Mouse (Mus musculus): ENCODE data around the gene Adh1. TPM values are rescaled to one million over a fixed set of nuclear protein-coding genes. Genes with fewer than 3 reads are reported as not detected.

The Adh1 gene
- polyA plus RNA-seq, 1 experiment: not detected

GRCm38 (mm10) chr3:138287686-138288085 is 26.9 kb downstream of the Adh1 start:
- H3K4me3 ChIP-seq (replicated peaks): no peak overlapping the region
- no peaks in the 10 kb centered on the region for H3K27me3 ChIP-seq (ENCODE audit: control insufficient read depth)
- no peaks in the 10 kb centered on the region for H3K4me1 ChIP-seq (ENCODE audit: control insufficient read depth)
- TF ChIP-seq TAL1 (IDR thresholded peaks at IDR 0.05; ENCODE audit: low read length) (no peak), GATA1 (IDR thresholded peaks at IDR 0.05; ENCODE audit: low read length) (no peak)
- no peaks in the 10 kb centered on the region for H3K36me3 ChIP-seq (ENCODE audit: control insufficient read depth)
- peaks cover 4% of the 10 kb centered on the region; the same call in 1 of the 2 replicates for H3K9me3 ChIP-seq (ENCODE audit: control insufficient read depth, low read length)

GRCm38 (mm10) chr3:138290672-138291071 is 29.9 kb downstream of the Adh1 start:
- no peak for TF ChIP-seq GATA1 (IDR thresholded peaks at IDR 0.05; ENCODE audit: low read length)
- TF ChIP-seq TAL1 (IDR thresholded peaks at IDR 0.05; ENCODE audit: low read length): no peak
- no peaks in the 10 kb centered on the region for H3K36me3 ChIP-seq (ENCODE audit: control insufficient read depth)

GRCm38 (mm10) chr3:138291529-138292117 is 30.8 kb downstream of the Adh1 start:
- Histone ChIP-seq H3K27me3 (ENCODE audit: control insufficient read depth) (no peaks in the 10 kb centered on the region), H3K4me3 (replicated peaks) (no peak overlapping the region), H3K9me3 (ENCODE audit: control insufficient read depth, low read length) (peaks cover 5% of the 10 kb centered on the region; the same call in 1 of the 2 replicates), H3K36me3 (ENCODE audit: control insufficient read depth) (no peaks in the 10 kb centered on the region), H3K4me1 (ENCODE audit: control insufficient read depth) (no peaks in the 10 kb centered on the region)
- TF ChIP-seq TAL1 (IDR thresholded peaks at IDR 0.05; ENCODE audit: low read length): no peak
- no peak for TF ChIP-seq GATA1 (IDR thresholded peaks at IDR 0.05; ENCODE audit: low read length)

More at GRCm38 (mm10) chr3:138290672-138291071, 29.9 kb downstream of the Adh1 start:
- Histone ChIP-seq H3K9me3 (ENCODE audit: control insufficient read depth, low read length) (peaks cover 6% of the 10 kb centered on the region; the same call in 1 of the 2 replicates), H3K27me3 (ENCODE audit: control insufficient read depth) (no peaks in the 10 kb centered on the region), H3K4me1 (ENCODE audit: control insufficient read depth) (no peaks in the 10 kb centered on the region), H3K4me3 (replicated peaks) (no peak overlapping the region)

GRCm38 (mm10) chr3:138293298-138293895 is 32.6 kb downstream of the Adh1 start:
- Histone ChIP-seq H3K9me3 (ENCODE audit: control insufficient read depth, low read length) (peaks cover 13% of the 10 kb centered on the region), H3K4me1 (ENCODE audit: control insufficient read depth) (no peaks in the 10 kb centered on the region), H3K4me3 (replicated peaks) (no peak overlapping the region), H3K27me3 (ENCODE audit: control insufficient read depth) (no peaks in the 10 kb centered on the region), H3K36me3 (ENCODE audit: control insufficient read depth) (no peaks in the 10 kb centered on the region)
- TF ChIP-seq TAL1 (IDR thresholded peaks at IDR 0.05; ENCODE audit: low read length) (no peak), GATA1 (IDR thresholded peaks at IDR 0.05; ENCODE audit: low read length) (no peak)

- no peaks in the 10 kb centered on the region for H3K27me3 ChIP-seq (ENCODE audit: control insufficient read depth)
- TF ChIP-seq TAL1 (IDR thresholded peaks at IDR 0.05; ENCODE audit: low read length) (no peak), GATA1 (IDR thresholded peaks at IDR 0.05; ENCODE audit: low read length) (no peak)
- no peaks in the 10 kb centered on the region for H3K4me1 ChIP-seq (ENCODE audit: control insufficient read depth)
- peaks cover 9% of the 10 kb centered on the region for H3K9me3 ChIP-seq (ENCODE audit: control insufficient read depth, low read length)
- no peaks in the 10 kb centered on the region for H3K36me3 ChIP-seq (ENCODE audit: control insufficient read depth)
- H3K4me3 ChIP-seq (replicated peaks): no peak overlapping the region
Measured at GRCm38 (mm10) chr3:138300130-138300529, 39.3 kb downstream of the Adh1 start.

GRCm38 (mm10) chr3:138302676-138303075 is 41.9 kb downstream of the Adh1 start:
- peaks cover 8% of the 10 kb centered on the region for H3K9me3 ChIP-seq (ENCODE audit: control insufficient read depth, low read length)
- no peak for TF ChIP-seq TAL1 (IDR thresholded peaks at IDR 0.05; ENCODE audit: low read length)
- TF ChIP-seq GATA1 (IDR thresholded peaks at IDR 0.05; ENCODE audit: low read length): no peak
- no peaks in the 10 kb centered on the region for H3K27me3 ChIP-seq (ENCODE audit: control insufficient read depth)
- H3K4me3 ChIP-seq (replicated peaks): no peak overlapping the region
- H3K36me3 ChIP-seq (ENCODE audit: control insufficient read depth): no peaks in the 10 kb centered on the region
- H3K4me1 ChIP-seq (ENCODE audit: control insufficient read depth): no peaks in the 10 kb centered on the region

- Histone ChIP-seq H3K27me3 (ENCODE audit: control insufficient read depth) (no peaks in the 10 kb centered on the region), H3K4me3 (replicated peaks) (no peak overlapping the region), H3K9me3 (ENCODE audit: control insufficient read depth, low read length) (no peaks in the 10 kb centered on the region), H3K4me1 (ENCODE audit: control insufficient read depth) (no peaks in the 10 kb centered on the region), H3K36me3 (ENCODE audit: control insufficient read depth) (no peaks in the 10 kb centered on the region)
- TF ChIP-seq TAL1 (IDR thresholded peaks at IDR 0.05; ENCODE audit: low read length): no peak
- TF ChIP-seq GATA1 (IDR thresholded peaks at IDR 0.05; ENCODE audit: low read length): no peak
Measured at GRCm38 (mm10) chr3:138303771-138304488, 43.1 kb downstream of the Adh1 start.

GRCm38 (mm10) chr3:138304489-138304871 is 43.7 kb downstream of the Adh1 start:
- TF ChIP-seq TAL1 (IDR thresholded peaks at IDR 0.05; ENCODE audit: low read length) (no peak), GATA1 (IDR thresholded peaks at IDR 0.05; ENCODE audit: low read length) (no peak)
- H3K4me3 ChIP-seq (replicated peaks): no peak overlapping the region
- H3K36me3 ChIP-seq (ENCODE audit: control insufficient read depth): no peaks in the 10 kb centered on the region
- no peaks in the 10 kb centered on the region for H3K27me3 ChIP-seq (ENCODE audit: control insufficient read depth)
- H3K4me1 ChIP-seq (ENCODE audit: control insufficient read depth): no peaks in the 10 kb centered on the region
- no peaks in the 10 kb centered on the region for H3K9me3 ChIP-seq (ENCODE audit: control insufficient read depth, low read length)
